Mouse (Mus musculus) heart, adult 2 months (tissue): ENCODE results near the gene Fastkd1. TPM values are rescaled to one million over a fixed set of nuclear protein-coding genes. Genes with fewer than 3 reads are reported as not detected.
A peak's percentile ranks its signal among the peaks of the same experiment; 100 is the strongest.

Experiments used
- DNase-seq, 2 experiments: peaks; one replicate each; pipeline ENCODE4 v3.0.0; 2021
- H3K27ac ChIP-seq: fragments of 200-600 bp; 2 replicates; pipeline ENCODE4 v1.8.1; 2022
- H3K27me3 ChIP-seq: fragments of 200-500 bp; 2 replicates; pipeline ENCODE4 v1.6.1; 2012; ENCODE audit warnings: mild to moderate bottlenecking, low read length, inconsistent platforms, mixed read lengths; ENCODE audit not compliant: control insufficient read depth, insufficient read depth
- H3K36me3 ChIP-seq: fragments of 200-500 bp; 2 replicates; pipeline ENCODE4 v1.6.1; 2012; ENCODE audit warnings: low read length, inconsistent platforms; ENCODE audit not compliant: control insufficient read depth, insufficient read depth
- H3K4me1 ChIP-seq: fragments of 200-500 bp; 2 replicates; pipeline ENCODE4 v1.6.1; 2011; ENCODE audit warnings: low read length; ENCODE audit not compliant: control insufficient read depth, insufficient read depth
- H3K4me3 ChIP-seq: fragments of 200-600 bp; 2 replicates; pipeline ENCODE4 v1.8.1; 2022
- H3K79me2 ChIP-seq: fragments of 200-500 bp; replicated peaks from 2 replicates; pipeline ENCODE4 v1.6.1; 2012; ENCODE audit warnings: mild to moderate bottlenecking, inconsistent platforms, low read length, moderate library complexity, mixed read lengths; ENCODE audit not compliant: control insufficient read depth, insufficient read depth
- H3K9ac ChIP-seq: fragments of 200-500 bp; 2 replicates; pipeline ENCODE4 v1.6.1; 2012; ENCODE audit warnings: low read depth, mild to moderate bottlenecking, control low read depth, inconsistent platforms, low read length, mixed read lengths
- CTCF ChIP-seq: fragments of 200-600 bp; IDR thresholded peaks from 2 replicates; pipeline ENCODE4 v1.8.1; 2022; ENCODE audit warnings: antibody characterized with exemption, mild to moderate bottlenecking, moderate library complexity
- EP300 ChIP-seq: fragments of 200-500 bp; IDR thresholded peaks from 2 replicates; pipeline ENCODE4 v1.6.1; 2011; ENCODE audit warnings: low read depth, low read length, control low read depth; ENCODE audit not compliant: insufficient read depth
- POLR2A ChIP-seq: fragments of 200-500 bp; IDR thresholded peaks from 2 replicates; pipeline ENCODE4 v1.6.1; 2011; ENCODE audit warnings: mild to moderate bottlenecking, low read depth, low read length, control low read depth; ENCODE audit not compliant: insufficient read depth
- WGBS: fragments of 180-500 bp; shearing (Covaris S2); methylation state at CpG from one replicate; pipeline ENCODE4 v1.1.7; 2018; 5-methylcytosine and 5-hydroxymethylcytosine counted together
- intact Hi-C: fragments of 180-260 bp; cut with DNase I; formaldehyde crosslinking; loops from one replicate; pipeline ENCODE4 v1.15.1; 2025
- polyA plus RNA-seq: library from polyadenylated mRNA; depleted of rRNA; stranded (reverse); fragments of >200 nt; gene quantifications from 2 replicates; pipeline ENCODE4 v1.2.3, GENCODE M21; 2012
- total RNA-seq, 2 experiments: library from RNA; stranded (reverse); gene quantifications; 2 replicates each; pipeline ENCODE4 v1.2.3; 2021

Fastkd1 gene
- total and polyA plus RNA-seq, 3 experiments = 8.8 to 33.1 (median 27.1) TPM

- 60% methylated on average over 6 of the region's 6 CpGs for WGBS
- intact Hi-C loops = no loop called here
- DNase-seq = no peak
These were observed 44.9 kb downstream of the Fastkd1 start for GRCm38 (mm10) chr2:69668414-69668813.

GRCm38 (mm10) chr2:69667656-69668055 is 45.7 kb downstream of the Fastkd1 start:
- intact Hi-C loops = no loop called here

More at GRCm38 (mm10) chr2:69668414-69668813, 44.9 kb downstream of the Fastkd1 start:
- Histone ChIP-seq H3K4me1 (no peaks in the 10 kb centered on the region), H3K4me3 (no peak overlapping the region), H3K27me3 (no peaks in the 10 kb centered on the region), H3K27ac (peak overlapping the region; percentile 82), H3K9ac (peak overlapping the region; percentile 36; the same call in 1 of the 2 replicates), H3K79me2 (no peaks in the 10 kb centered on the region), H3K36me3 (no peaks in the 10 kb centered on the region)
- TF ChIP-seq POLR2A = no peak
- TF ChIP-seq EP300 = no peak
- TF ChIP-seq CTCF = no peak

GRCm38 (mm10) chr2:69663827-69664476 is 49.4 kb downstream of the Fastkd1 start:
- H3K9ac ChIP-seq = no peak overlapping the region
- H3K79me2 ChIP-seq = no peaks in the 10 kb centered on the region
- no peak overlapping the region for H3K27ac ChIP-seq
- TF ChIP-seq CTCF = no peak
- TF ChIP-seq EP300 = no peak
- no peak for TF ChIP-seq POLR2A
- intact Hi-C loops = no loop called here
- DNase-seq = no peak
- H3K4me1 ChIP-seq = no peaks in the 10 kb centered on the region
- no peaks in the 10 kb centered on the region for H3K36me3 ChIP-seq
- no peak overlapping the region for H3K4me3 ChIP-seq
- no peaks in the 10 kb centered on the region for H3K27me3 ChIP-seq
- WGBS = 65% methylated on average over 13 of the region's 13 CpGs

More at GRCm38 (mm10) chr2:69667656-69668055, 45.7 kb downstream of the Fastkd1 start:
- Histone ChIP-seq H3K27me3 (no peaks in the 10 kb centered on the region), H3K9ac (no peak overlapping the region), H3K79me2 (no peaks in the 10 kb centered on the region), H3K27ac (no peak overlapping the region), H3K36me3 (no peaks in the 10 kb centered on the region), H3K4me3 (no peak overlapping the region), H3K4me1 (no peaks in the 10 kb centered on the region)
- WGBS = 96% methylated on average over 4 of the region's 4 CpGs
- DNase-seq = no peak
- TF ChIP-seq EP300 (no peak), POLR2A (no peak), CTCF (no peak)

GRCm38 (mm10) chr2:69659326-69659725 is 54.0 kb downstream of the Fastkd1 start:
- TF ChIP-seq POLR2A (no peak), EP300 (no peak), CTCF (no peak)
- no peak for DNase-seq
- no peaks in the 10 kb centered on the region for H3K36me3 ChIP-seq
- whole genome bisulfite sequencing = 84% methylated on average over 4 of the region's 4 CpGs
- H3K9ac ChIP-seq = no peak overlapping the region
- intact Hi-C loops = no loop called here
- H3K27me3 ChIP-seq = no peaks in the 10 kb centered on the region
- H3K27ac ChIP-seq = no peak overlapping the region
- no peak overlapping the region for H3K4me3 ChIP-seq
- no peaks in the 10 kb centered on the region for H3K4me1 ChIP-seq
- no peaks in the 10 kb centered on the region for H3K79me2 ChIP-seq

GRCm38 (mm10) chr2:69649716-69650115 is 63.6 kb downstream of the Fastkd1 start:
- 88% methylated on average over 5 of the region's 5 CpGs for WGBS
- H3K4me3 ChIP-seq = no peak overlapping the region
- H3K27ac ChIP-seq = no peak overlapping the region
- intact Hi-C loops = loop anchor here (5.0 kb wide), 2 partner anchors 63 to 213 kb away; partner anchors contain the start of genes Fastkd1 and Ssb
- no peaks in the 10 kb centered on the region for H3K36me3 ChIP-seq
- H3K79me2 ChIP-seq = no peaks in the 10 kb centered on the region
- no peaks in the 10 kb centered on the region for H3K27me3 ChIP-seq
- DNase-seq = no peak
- H3K9ac ChIP-seq = no peak overlapping the region
- peaks cover 1% of the 10 kb centered on the region for H3K4me1 ChIP-seq
- no peak for TF ChIP-seq EP300
- TF ChIP-seq POLR2A = no peak
- no peak for TF ChIP-seq CTCF

- DNase-seq = peak; percentile 91 to 92
- H3K27me3 ChIP-seq = no peaks in the 10 kb centered on the region
- WGBS = 4% methylated on average over 43 of the region's 43 CpGs
- H3K36me3 ChIP-seq = no peaks in the 10 kb centered on the region
- H3K79me2 ChIP-seq = no peaks in the 10 kb centered on the region
- H3K4me3 ChIP-seq = peak within 1 kb of the TSS; percentile 77
- TF ChIP-seq EP300 (no peak), POLR2A (0 out of 2 replicates have a peak, but pooled peaks have one; percentile 40)
- peaks cover 1% of the 10 kb centered on the region for H3K4me1 ChIP-seq
- peak within 1 kb of the TSS; percentile 70 for H3K9ac ChIP-seq
- peak within 1 kb of the TSS; percentile 61 for H3K27ac ChIP-seq
- intact Hi-C loops = loop anchor here (5.0 kb wide), 2 partner anchors 65 to 215 kb away; partner anchors contain the start of genes Fastkd1 and Ssb
These were observed 66.4 kb downstream of the Fastkd1 start, which contains the start of gene Bbs5 for GRCm38 (mm10) chr2:69646726-69647490. TSS of gene Bbs5 (plus strand) at chr2:69647171.
